Mouse (Mus musculus) limb, embryonic 10.5 days (tissue): ENCODE results near the gene Fance. TPM values are rescaled to one million over a fixed set of nuclear protein-coding genes. Genes with fewer than 3 reads are reported as not detected.
A peak's percentile ranks its signal among the peaks of the same experiment; 100 is the strongest.
"Not testable (repeated sequence)": the region's sequence is repeated elsewhere in the genome, so short reads cannot be mapped to it uniquely, and the experiment has no call there.

Experiments
- DNase-seq: peaks from one replicate; pipeline ENCODE4 v3.0.0-alpha.2; 2017; ENCODE audit warnings: low spot score
- H3K27ac ChIP-seq: fragments of 300-500 bp; sonication (generic); 2 replicates; pipeline ENCODE4 v1.5.1; 2016; ENCODE audit warnings: mild to moderate bottlenecking
- H3K27me3 ChIP-seq: fragments of 300-500 bp; sonication (generic); 2 replicates; pipeline ENCODE4 v1.6.1; 2016; ENCODE audit warnings: low read depth, mild to moderate bottlenecking; ENCODE audit not compliant: poor library complexity, severe bottlenecking
- H3K36me3 ChIP-seq: fragments of 300-500 bp; sonication (generic); 2 replicates; pipeline ENCODE4 v1.6.1; 2016; ENCODE audit warnings: mild to moderate bottlenecking, moderate library complexity
- H3K4me1 ChIP-seq: fragments of 300-500 bp; sonication (generic); 2 replicates; pipeline ENCODE4 v1.6.1; 2016
- H3K4me3 ChIP-seq: fragments of 300-500 bp; sonication (generic); 2 replicates; pipeline ENCODE4 v1.5.1; 2016; ENCODE audit warnings: mild to moderate bottlenecking, moderate library complexity
- H3K9me3 ChIP-seq: fragments of 300-500 bp; sonication (generic); replicated peaks from 2 replicates; pipeline ENCODE4 v1.6.1; 2016; ENCODE audit warnings: mild to moderate bottlenecking
- WGBS: fragments of 180-500 bp; shearing (Covaris S2); methylation state at CpG from one replicate; pipeline ENCODE4 v1.1.7; 2016; 5-methylcytosine and 5-hydroxymethylcytosine counted together
- polyA plus RNA-seq: library from polyadenylated mRNA; unstranded; fragments of >200 nt; fragmentation: Nextera tagmentation; extraction: Ambion mirVana; gene quantifications from 2 replicates; pipeline ENCODE4 v1.2.1, GENCODE M21; 2016

Gene Fance
- polyA plus RNA-seq, 1 experiment from 2014 or later, result 35.5 TPM

DNA sequence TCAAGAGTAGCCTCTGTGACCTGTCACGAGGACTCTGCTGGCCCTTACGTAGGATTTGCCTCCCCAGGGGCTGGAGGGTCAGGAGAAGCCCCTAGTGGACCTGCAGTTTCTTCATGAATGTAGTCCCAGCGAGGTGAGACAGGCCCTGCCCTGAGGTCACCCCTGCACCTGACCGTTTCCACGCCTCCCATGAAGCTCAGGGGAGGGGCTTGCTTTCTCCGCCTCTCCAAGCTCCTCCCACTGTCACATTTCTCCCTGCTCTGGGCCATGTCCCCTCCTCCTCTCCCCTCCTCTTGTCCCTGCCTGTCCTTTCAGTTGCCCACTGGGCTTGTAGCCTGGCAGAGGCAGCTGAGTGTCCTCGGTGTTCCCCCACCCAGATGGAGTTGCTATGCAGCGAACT, 3.8 kb downstream of the Fance start:
- Histone ChIP-seq H3K9me3 (no peaks in the 10 kb centered on the region), H3K27me3 (no peaks in the 10 kb centered on the region), H3K36me3 (peaks cover 64% of the 10 kb centered on the region), H3K27ac (no peak overlapping the region), H3K4me1 (peaks cover 41% of the 10 kb centered on the region), H3K4me3 (no peak overlapping the region)
- no peak for DNase-seq
- 60% methylated on average over 8 of the region's 8 CpGs for WGBS

- Histone ChIP-seq H3K9me3 (no peaks in the 10 kb centered on the region), H3K4me1 (peaks cover 37% of the 10 kb centered on the region), H3K27me3 (no peaks in the 10 kb centered on the region), H3K36me3 (peaks cover 71% of the 10 kb centered on the region), H3K27ac (no peak overlapping the region), H3K4me3 (no peak overlapping the region)
- 93% methylated on average over 9 of the region's 9 CpGs for WGBS
- no peak for DNase-seq
Measured at GRCm38 (mm10) chr17:28317725-28318124, 4.4 kb downstream of the Fance start.

DNA sequence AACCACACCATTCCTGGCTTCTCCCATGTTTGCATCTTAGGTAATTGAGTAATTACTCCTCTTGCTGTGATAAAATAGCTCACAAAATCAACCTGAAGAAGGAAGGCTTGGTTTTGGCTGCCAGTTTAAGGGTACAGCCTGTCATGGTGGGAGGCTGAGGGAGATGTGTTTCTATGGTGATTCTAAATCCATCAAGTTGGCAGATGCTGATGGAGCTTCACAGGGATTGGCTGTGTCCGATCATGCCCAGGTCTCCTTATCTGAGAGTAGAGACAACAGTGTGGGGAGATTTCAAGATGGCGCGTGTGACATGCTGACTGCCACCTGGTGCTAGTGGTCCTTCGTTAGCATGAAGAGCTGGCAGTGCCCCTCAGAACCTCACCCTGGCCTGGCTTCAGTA, 8.4 kb downstream of the Fance start:
- Histone ChIP-seq H3K9me3 (no peaks in the 10 kb centered on the region), H3K36me3 (peaks cover 93% of the 10 kb centered on the region), H3K4me3 (no peak overlapping the region), H3K27ac (no peak overlapping the region), H3K27me3 (no peaks in the 10 kb centered on the region), H3K4me1 (peaks cover 17% of the 10 kb centered on the region)
- 95% methylated on average over 4 of the region's 4 CpGs for whole genome bisulfite sequencing
- DNase-seq, result no peak

GRCm38 (mm10) chr17:28323786-28324185, 10.5 kb downstream of the Fance start:
- DNase-seq, result no peak
- H3K27me3 ChIP-seq, result no peaks in the 10 kb centered on the region
- peaks cover 74% of the 10 kb centered on the region for H3K36me3 ChIP-seq
- WGBS, result 94% methylated on average over 8 of the region's 8 CpGs
- no peak overlapping the region for H3K4me3 ChIP-seq
- peaks cover 26% of the 10 kb centered on the region for H3K4me1 ChIP-seq
- no peak overlapping the region for H3K27ac ChIP-seq
- no peaks in the 10 kb centered on the region for H3K9me3 ChIP-seq

DNA sequence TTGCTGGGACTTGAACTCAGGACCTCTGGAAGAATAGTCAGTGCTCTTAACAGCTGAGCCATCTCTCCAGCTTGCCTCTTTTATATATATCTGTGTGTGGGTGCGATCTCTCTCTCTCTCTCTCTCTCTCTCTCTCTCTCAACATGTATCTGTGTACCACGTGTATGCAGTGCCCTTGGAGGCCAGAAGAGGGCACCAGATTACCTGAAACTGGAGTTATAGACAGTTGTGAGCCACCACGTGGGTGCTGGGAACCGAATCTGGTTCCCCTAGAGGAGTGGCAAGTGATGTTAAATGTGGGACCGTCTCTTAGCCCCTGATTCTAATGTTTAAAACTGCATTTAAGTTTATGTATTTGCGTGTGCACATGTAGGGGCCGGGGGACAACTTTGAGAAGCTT, 11.1 kb downstream of the Fance start:
- 91% methylated on average over 7 of the region's 7 CpGs for WGBS
- not testable (repeated sequence) for H3K27ac ChIP-seq, H3K27me3 ChIP-seq, H3K4me3 ChIP-seq, DNase-seq, H3K9me3 ChIP-seq
- H3K36me3 ChIP-seq, result peaks cover 75% of the 10 kb centered on the region
- H3K4me1 ChIP-seq, result peaks cover 27% of the 10 kb centered on the region

GRCm38 (mm10) chr17:28325751-28326150, 12.4 kb downstream of the Fance start:
- no peak overlapping the region for H3K27ac ChIP-seq

DNA sequence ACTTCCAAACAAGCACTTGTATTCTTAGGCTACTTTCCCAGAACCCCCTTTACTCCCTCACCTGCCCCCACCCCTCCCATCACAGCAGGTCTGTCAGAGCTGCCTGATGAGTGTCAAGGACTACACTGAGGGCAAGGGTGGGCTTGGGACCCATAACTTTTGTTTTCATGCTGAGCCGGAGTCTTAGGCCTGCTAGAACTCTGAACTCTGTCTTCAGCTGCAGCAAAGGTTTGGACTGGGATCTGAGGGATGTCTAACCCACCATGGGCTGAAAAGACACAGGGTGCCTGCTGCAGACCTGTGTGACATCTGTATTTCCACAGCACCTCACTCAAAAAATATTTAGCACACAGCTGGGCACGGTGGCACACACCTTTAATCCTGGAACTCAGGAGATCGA, 13.6 kb downstream of the Fance start:
- Histone ChIP-seq H3K4me1 (peaks cover 46% of the 10 kb centered on the region), H3K27me3 (no peaks in the 10 kb centered on the region), H3K27ac (peak overlapping the region; percentile 99), H3K9me3 (no peaks in the 10 kb centered on the region), H3K4me3 (no peak overlapping the region), H3K36me3 (peaks cover 77% of the 10 kb centered on the region)
- DNase-seq, result no peak
- 82% methylated on average over 3 of the region's 3 CpGs for WGBS

More at GRCm38 (mm10) chr17:28325751-28326150, 12.4 kb downstream of the Fance start:
- Histone ChIP-seq H3K27me3 (no peaks in the 10 kb centered on the region), H3K4me1 (peaks cover 35% of the 10 kb centered on the region), H3K4me3 (no peak overlapping the region), H3K9me3 (no peaks in the 10 kb centered on the region), H3K36me3 (peaks cover 77% of the 10 kb centered on the region)
- DNase-seq, result no peak
- 91% methylated on average over 8 of the region's 8 CpGs for WGBS

- no peak for DNase-seq
- 2% methylated on average over 22 of the region's 22 CpGs for WGBS
- peaks cover 77% of the 10 kb centered on the region for H3K36me3 ChIP-seq
- peak overlapping the region; percentile 98 for H3K4me3 ChIP-seq
- H3K9me3 ChIP-seq, result no peaks in the 10 kb centered on the region
- peak overlapping the region; percentile 99 for H3K27ac ChIP-seq
- peaks cover 55% of the 10 kb centered on the region for H3K4me1 ChIP-seq
- H3K27me3 ChIP-seq, result no peaks in the 10 kb centered on the region
Measured at GRCm38 (mm10) chr17:28327673-28328325, 14.5 kb downstream of the Fance start.

DNA sequence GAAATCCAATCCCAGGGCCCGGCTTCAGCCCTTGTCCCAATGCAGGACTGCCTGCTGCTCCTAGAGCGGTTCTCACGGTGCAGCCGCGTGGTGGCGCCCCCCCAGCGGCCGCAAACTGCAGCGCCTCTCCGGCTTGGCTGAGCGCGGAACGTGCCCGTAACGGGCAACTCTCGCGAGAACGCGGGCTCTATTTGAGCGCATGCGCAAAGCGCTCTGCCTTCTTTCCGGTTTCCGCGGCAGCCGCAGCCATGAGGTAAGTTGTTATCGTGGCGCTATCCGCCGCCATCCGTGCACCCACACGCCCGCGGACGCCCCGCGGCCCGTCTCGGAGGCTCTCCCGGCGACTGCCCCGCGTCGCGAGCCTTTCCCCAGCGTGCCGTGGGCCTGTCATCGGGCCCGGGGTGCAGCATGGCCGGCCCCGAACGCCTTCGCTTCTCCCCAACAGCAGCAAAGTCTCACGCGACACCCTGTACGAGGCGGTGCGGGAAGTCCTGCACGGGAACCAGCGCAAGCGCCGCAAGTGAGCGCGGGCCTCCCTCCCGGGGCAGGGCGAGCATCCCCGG, 15.1 kb downstream of the Fance start, which contains the start of gene Rpl10a:
Rpl10a (plus strand) TSS at position 106 of the 563 bp plus-strand sequence.
- DNase-seq, result peak; percentile 99
- Histone ChIP-seq H3K36me3 (peaks cover 78% of the 10 kb centered on the region), H3K4me3 (peak within 1 kb of the TSS; percentile 98), H3K27me3 (no peaks in the 10 kb centered on the region), H3K27ac (peak within 1 kb of the TSS; percentile 99), H3K4me1 (peaks cover 61% of the 10 kb centered on the region), H3K9me3 (no peaks in the 10 kb centered on the region)
- under 1% methylated on average over 67 of the region's 67 CpGs for WGBS

DNA sequence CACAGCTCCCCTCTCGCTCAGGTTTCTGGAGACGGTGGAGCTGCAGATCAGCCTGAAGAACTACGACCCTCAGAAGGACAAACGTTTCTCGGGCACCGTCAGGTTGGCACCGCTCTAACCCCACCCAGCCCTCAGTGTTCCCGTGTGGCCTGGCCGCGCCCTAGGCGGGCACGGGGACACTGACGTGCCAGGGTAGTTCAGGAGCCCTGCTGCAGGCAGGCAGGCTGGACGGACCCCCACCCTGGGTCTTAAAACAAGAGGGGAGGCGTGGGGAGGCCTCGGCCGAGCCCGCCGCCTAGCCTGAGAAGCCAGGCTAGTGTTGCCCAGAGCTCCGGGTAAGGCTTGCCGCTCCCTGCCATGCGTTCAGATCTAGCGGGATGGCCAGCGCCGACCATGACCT, 15.6 kb downstream of the Fance start:
- Histone ChIP-seq H3K9me3 (no peaks in the 10 kb centered on the region), H3K27me3 (no peaks in the 10 kb centered on the region), H3K4me3 (peak overlapping the region; percentile 98), H3K4me1 (peaks cover 66% of the 10 kb centered on the region), H3K36me3 (peaks cover 78% of the 10 kb centered on the region), H3K27ac (peak overlapping the region; percentile 99)
- WGBS, result under 1% methylated on average over 25 of the region's 25 CpGs
- peak; percentile 57 for DNase-seq

GRCm38 (mm10) chr17:28329503-28330231, 16.3 kb downstream of the Fance start:
- 9% methylated on average over 4 of the region's 4 CpGs for WGBS
- Histone ChIP-seq H3K9me3 (no peaks in the 10 kb centered on the region), H3K27ac (peak overlapping the region; percentile 99), H3K4me3 (peak overlapping the region; percentile 98), H3K36me3 (peaks cover 77% of the 10 kb centered on the region), H3K27me3 (no peaks in the 10 kb centered on the region), H3K4me1 (peaks cover 72% of the 10 kb centered on the region)
- DNase-seq, result no peak

- 62% methylated on average over 2 of the region's 2 CpGs for WGBS
- peak overlapping the region; percentile 14; the same call in 1 of the 2 replicates for H3K27ac ChIP-seq
- H3K9me3 ChIP-seq, result no peaks in the 10 kb centered on the region
- peak overlapping the region; percentile 98 for H3K4me3 ChIP-seq
- peaks cover 77% of the 10 kb centered on the region for H3K4me1 ChIP-seq
- peaks cover 77% of the 10 kb centered on the region for H3K36me3 ChIP-seq
- H3K27me3 ChIP-seq, result no peaks in the 10 kb centered on the region
- no peak for DNase-seq
Measured at GRCm38 (mm10) chr17:28330232-28330546, 16.9 kb downstream of the Fance start.

DNA sequence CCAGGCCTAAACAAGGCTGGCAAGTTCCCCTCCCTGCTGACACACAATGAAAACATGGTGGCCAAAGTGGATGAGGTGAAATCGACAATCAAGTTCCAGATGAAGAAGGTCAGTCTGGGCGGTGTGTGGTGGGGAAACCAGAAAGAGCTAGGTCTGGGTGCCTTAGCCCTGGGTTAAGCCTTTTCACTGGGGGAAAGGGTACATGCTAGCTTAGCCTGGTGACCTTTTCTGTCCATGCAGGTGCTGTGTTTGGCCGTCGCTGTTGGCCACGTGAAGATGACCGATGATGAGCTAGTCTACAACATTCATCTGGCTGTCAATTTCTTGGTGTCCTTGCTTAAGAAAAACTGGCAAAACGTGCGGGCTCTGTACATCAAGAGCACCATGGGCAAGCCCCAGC, 17.3 kb downstream of the Fance start:
- H3K27me3 ChIP-seq, DNase-seq, H3K27ac ChIP-seq, H3K9me3 ChIP-seq: not testable (repeated sequence)
- WGBS, result 73% methylated on average over 8 of the region's 8 CpGs
- Histone ChIP-seq H3K4me3 (peak overlapping the region; percentile 19; the same call in 1 of the 2 replicates), H3K36me3 (peaks cover 77% of the 10 kb centered on the region), H3K4me1 (peaks cover 77% of the 10 kb centered on the region)
